Mouse (Mus musculus): ENCODE results near the gene Tmc7. TPM values are rescaled to one million over a fixed set of nuclear protein-coding genes. Genes with fewer than 3 reads are reported as not detected.

Gene Tmc7
- polyA plus RNA-seq, 1 experiment from 2014 or later: 2.4 TPM

GRCm38 (mm10) chr7:118554290-118554689 lies 30.2 kb downstream of the Tmc7 start:
- Histone ChIP-seq H3K4me3 (ENCODE audit: control insufficient read depth in 1 of 2, insufficient read depth in 1 of 2, low read depth in 1 of 2, low read length in 2 of 2) (no peak overlapping the region), H3K27ac (replicated peaks in 1 of 2; ENCODE audit: control insufficient read depth in 1 of 2, insufficient read depth in 1 of 2, low read depth in 2 of 2, low read length in 2 of 2) (no peak overlapping the region), H3K4me1 (ENCODE audit: control insufficient read depth in 2 of 2, insufficient read depth in 2 of 2, low read length in 2 of 2) (no peaks in the 10 kb centered on the region), H3K4me2 (ENCODE audit: low read length) (no peak overlapping the region), H3K9me3 (ENCODE audit: control insufficient read depth, low read length) (peaks cover 7% of the 10 kb centered on the region; the same call in 1 of the 2 replicates), H3K9ac (ENCODE audit: low read length) (no peak overlapping the region), H3K36me3 (ENCODE audit: control insufficient read depth, insufficient read depth, low read length) (no peaks in the 10 kb centered on the region), H3K27me3 (ENCODE audit: control insufficient read depth, insufficient read depth, low read length) (no peaks in the 10 kb centered on the region)
- ATAC-seq (ENCODE audit: insufficient number of reproducible peaks, insufficient read depth, low FRiP score, low read depth): no peak
- 80% methylated on average over 2 of the region's 2 CpGs for WGBS

GRCm38 (mm10) chr7:118553881-118554280 lies 30.7 kb downstream of the Tmc7 start:
- ATAC-seq (ENCODE audit: insufficient number of reproducible peaks, insufficient read depth, low FRiP score, low read depth): no peak
- Histone ChIP-seq H3K27me3 (ENCODE audit: control insufficient read depth, insufficient read depth, low read length) (no peaks in the 10 kb centered on the region), H3K4me2 (ENCODE audit: low read length) (no peak overlapping the region), H3K36me3 (ENCODE audit: control insufficient read depth, insufficient read depth, low read length) (no peaks in the 10 kb centered on the region), H3K27ac (replicated peaks in 1 of 2; ENCODE audit: control insufficient read depth in 1 of 2, insufficient read depth in 1 of 2, low read depth in 2 of 2, low read length in 2 of 2) (no peak overlapping the region), H3K4me1 (ENCODE audit: control insufficient read depth in 2 of 2, insufficient read depth in 2 of 2, low read length in 2 of 2) (no peaks in the 10 kb centered on the region), H3K9me3 (ENCODE audit: control insufficient read depth, low read length) (peaks cover 7% of the 10 kb centered on the region; the same call in 1 of the 2 replicates), H3K4me3 (ENCODE audit: control insufficient read depth in 1 of 2, insufficient read depth in 1 of 2, low read depth in 1 of 2, low read length in 2 of 2) (no peak overlapping the region), H3K9ac (ENCODE audit: low read length) (no peak overlapping the region)
- WGBS: 66% methylated on average over 4 of the region's 4 CpGs

- no peak for ATAC-seq (ENCODE audit: insufficient number of reproducible peaks, insufficient read depth, low FRiP score, low read depth)
- Histone ChIP-seq H3K36me3 (ENCODE audit: control insufficient read depth, insufficient read depth, low read length) (0 out of 2 replicates have a peak, but pooled peaks cover 2% of the 10 kb centered on the region), H3K27me3 (ENCODE audit: control insufficient read depth, insufficient read depth, low read length) (no peaks in the 10 kb centered on the region), H3K4me1 (ENCODE audit: control insufficient read depth in 2 of 2, insufficient read depth in 2 of 2, low read length in 2 of 2) (no peaks in the 10 kb centered on the region), H3K9ac (ENCODE audit: low read length) (no peak overlapping the region), H3K4me2 (ENCODE audit: low read length) (no peak overlapping the region), H3K4me3 (ENCODE audit: control insufficient read depth in 1 of 2, insufficient read depth in 1 of 2, low read depth in 1 of 2, low read length in 2 of 2) (no peak overlapping the region), H3K27ac (replicated peaks in 1 of 2; ENCODE audit: control insufficient read depth in 1 of 2, insufficient read depth in 1 of 2, low read depth in 2 of 2, low read length in 2 of 2) (no peak overlapping the region), H3K9me3 (ENCODE audit: control insufficient read depth, low read length) (peaks cover 7% of the 10 kb centered on the region; the same call in 1 of the 2 replicates)
- WGBS: 77% methylated on average over 10 of the region's 10 CpGs
Observed at GRCm38 (mm10) chr7:118547451-118547850, 37.1 kb downstream of the Tmc7 start.

GRCm38 (mm10) chr7:118544128-118544527 lies 40.4 kb downstream of the Tmc7 start:
- no peak overlapping the region for H3K27ac ChIP-seq (replicated peaks in 1 of 2; ENCODE audit: control insufficient read depth in 1 of 2, insufficient read depth in 1 of 2, low read depth in 2 of 2, low read length in 2 of 2)
- no peak for ATAC-seq (ENCODE audit: insufficient number of reproducible peaks, insufficient read depth, low FRiP score, low read depth)
- H3K4me1 ChIP-seq (ENCODE audit: control insufficient read depth in 2 of 2, insufficient read depth in 2 of 2, low read length in 2 of 2): no peaks in the 10 kb centered on the region
- no peak overlapping the region for H3K4me2 ChIP-seq (ENCODE audit: low read length)
- no peaks in the 10 kb centered on the region for H3K9me3 ChIP-seq (ENCODE audit: control insufficient read depth, low read length)
- no peak overlapping the region for H3K9ac ChIP-seq (ENCODE audit: low read length)
- H3K27me3 ChIP-seq (ENCODE audit: control insufficient read depth, insufficient read depth, low read length): no peaks in the 10 kb centered on the region
- H3K4me3 ChIP-seq (ENCODE audit: control insufficient read depth in 1 of 2, insufficient read depth in 1 of 2, low read depth in 1 of 2, low read length in 2 of 2): no peak overlapping the region
- H3K36me3 ChIP-seq (ENCODE audit: control insufficient read depth, insufficient read depth, low read length): 0 out of 2 replicates have a peak, but pooled peaks cover 2% of the 10 kb centered on the region
- 81% methylated on average over 4 of the region's 4 CpGs for WGBS

GRCm38 (mm10) chr7:118535076-118535475 lies 49.5 kb downstream of the Tmc7 start:
- H3K36me3 ChIP-seq (ENCODE audit: control insufficient read depth, insufficient read depth, low read length): no peaks in the 10 kb centered on the region
- 80% methylated on average over 4 of the region's 4 CpGs for WGBS
- no peak for ATAC-seq (ENCODE audit: insufficient number of reproducible peaks, insufficient read depth, low FRiP score, low read depth)

GRCm38 (mm10) chr7:118534326-118534725 lies 50.2 kb downstream of the Tmc7 start:
- no peak overlapping the region for H3K9ac ChIP-seq (ENCODE audit: low read length)
- no peaks in the 10 kb centered on the region for H3K9me3 ChIP-seq (ENCODE audit: control insufficient read depth, low read length)
- no peak overlapping the region for H3K4me2 ChIP-seq (ENCODE audit: low read length)
- ATAC-seq (ENCODE audit: insufficient number of reproducible peaks, insufficient read depth, low FRiP score, low read depth): no peak
- H3K27ac ChIP-seq (replicated peaks in 1 of 2; ENCODE audit: control insufficient read depth in 1 of 2, insufficient read depth in 1 of 2, low read depth in 2 of 2, low read length in 2 of 2): no peak overlapping the region
- no peak overlapping the region for H3K4me3 ChIP-seq (ENCODE audit: control insufficient read depth in 1 of 2, insufficient read depth in 1 of 2, low read depth in 1 of 2, low read length in 2 of 2)
- no peaks in the 10 kb centered on the region for H3K27me3 ChIP-seq (ENCODE audit: control insufficient read depth, insufficient read depth, low read length)
- H3K4me1 ChIP-seq (ENCODE audit: control insufficient read depth in 2 of 2, insufficient read depth in 2 of 2, low read length in 2 of 2): peaks cover 0 to 3% of the 10 kb centered on the region in 2 experiments; a peak in 1 of 4 replicates
- 61% methylated on average over 3 of the region's 3 CpGs for WGBS
- 0 out of 2 replicates have a peak, but pooled peaks cover 2% of the 10 kb centered on the region for H3K36me3 ChIP-seq (ENCODE audit: control insufficient read depth, insufficient read depth, low read length)

More at GRCm38 (mm10) chr7:118535076-118535475, 49.5 kb downstream of the Tmc7 start:
- H3K9me3 ChIP-seq (ENCODE audit: control insufficient read depth, low read length): no peaks in the 10 kb centered on the region
- no peak overlapping the region for H3K4me3 ChIP-seq (ENCODE audit: control insufficient read depth in 1 of 2, insufficient read depth in 1 of 2, low read depth in 1 of 2, low read length in 2 of 2)
- no peak overlapping the region for H3K4me2 ChIP-seq (ENCODE audit: low read length)
- no peak overlapping the region for H3K27ac ChIP-seq (replicated peaks in 1 of 2; ENCODE audit: control insufficient read depth in 1 of 2, insufficient read depth in 1 of 2, low read depth in 2 of 2, low read length in 2 of 2)
- H3K9ac ChIP-seq (ENCODE audit: low read length): no peak overlapping the region
- H3K4me1 ChIP-seq (ENCODE audit: control insufficient read depth in 2 of 2, insufficient read depth in 2 of 2, low read length in 2 of 2): peaks cover 0 to 3% of the 10 kb centered on the region in 2 experiments; a peak in 1 of 4 replicates
- H3K27me3 ChIP-seq (ENCODE audit: control insufficient read depth, insufficient read depth, low read length): no peaks in the 10 kb centered on the region

- H3K4me3 ChIP-seq (ENCODE audit: control insufficient read depth in 1 of 2, insufficient read depth in 1 of 2, low read depth in 1 of 2, low read length in 2 of 2): peak within 1 kb of the TSS; percentile 71 to 91
- peak within 1 kb of the TSS; percentile 76 for H3K4me2 ChIP-seq (ENCODE audit: low read length)
- peak within 1 kb of the TSS; percentile 98 to 100 for H3K27ac ChIP-seq (replicated peaks in 1 of 2; ENCODE audit: control insufficient read depth in 1 of 2, insufficient read depth in 1 of 2, low read depth in 2 of 2, low read length in 2 of 2)
- peaks cover 11% of the 10 kb centered on the region for H3K36me3 ChIP-seq (ENCODE audit: control insufficient read depth, insufficient read depth, low read length)
- no peaks in the 10 kb centered on the region for H3K9me3 ChIP-seq (ENCODE audit: control insufficient read depth, low read length)
- H3K4me1 ChIP-seq (ENCODE audit: control insufficient read depth in 2 of 2, insufficient read depth in 2 of 2, low read length in 2 of 2): peaks cover 0 to 3% of the 10 kb centered on the region in 2 experiments; a peak in 1 of 4 replicates
- peak within 1 kb of the TSS; percentile 93 for H3K9ac ChIP-seq (ENCODE audit: low read length)
- WGBS: under 1% methylated on average over 31 of the region's 31 CpGs
- no peaks in the 10 kb centered on the region for H3K27me3 ChIP-seq (ENCODE audit: control insufficient read depth, insufficient read depth, low read length)
- ATAC-seq (ENCODE audit: insufficient number of reproducible peaks, insufficient read depth, low FRiP score, low read depth): peak; percentile 99
Observed at GRCm38 (mm10) chr7:118533178-118533578, 51.4 kb downstream of the Tmc7 start, which contains the start of gene Coq7. TSS of gene Coq7 (minus strand) at chr7:118533356.
